Mouse (Mus musculus) kidney, postnatal 25 days (tissue): Measurements from ENCODE around the gene Gm10647.
"Not testable (repeated sequence)": the region's sequence is repeated elsewhere in the genome, so short reads cannot be mapped to it uniquely, and the experiment has no call there.

Source experiments
- DNase-seq, 2 experiments: peaks; one replicate each; pipeline ENCODE4 v3.0.0; 2021; ENCODE audit warnings: mixed read lengths in 2 of 2

The Gm10647 gene

GRCm38 (mm10) chr9:66796739-66797138 is at the start of gene Gm10647:
Gm10647 (plus strand) TSS chr9:66797039.
- DNase-seq, result no peak

- no peak for DNase-seq
These were observed 48.4 kb upstream of the Gm10647 start for GRCm38 (mm10) chr9:66748390-66748789.

GRCm38 (mm10) chr9:66752849-66753248 is 44.0 kb upstream of the Gm10647 start:
- no peak for DNase-seq

- DNase-seq, result peak; percentile 47 to 62
These were observed 35.8 kb upstream of the Gm10647 start for GRCm38 (mm10) chr9:66760991-66761390.

GRCm38 (mm10) chr9:66768721-66769120 is 28.1 kb upstream of the Gm10647 start:
- peak; percentile 35 to 83 for DNase-seq

GRCm38 (mm10) chr9:66769275-66769674 is 27.6 kb upstream of the Gm10647 start:
- DNase-seq, result peak; percentile 82 to 91

- peak; percentile 36 to 75 for DNase-seq
These were observed 26.1 kb upstream of the Gm10647 start for GRCm38 (mm10) chr9:66770701-66771100.

- not testable (repeated sequence) for DNase-seq
These were observed 12.3 kb upstream of the Gm10647 start for GRCm38 (mm10) chr9:66784552-66784951.

GRCm38 (mm10) chr9:66787821-66788220 is 9.0 kb upstream of the Gm10647 start:
- peak in 1 of 2 experiments; percentile 29 for DNase-seq

GRCm38 (mm10) chr9:66794629-66795463 is 2.0 kb upstream of the Gm10647 start:
- peak in 1 of 2 experiments; percentile 37 for DNase-seq

- DNase-seq, result peak; percentile 97 to 99
These were observed 1.1 kb upstream of the Gm10647 start, which contains the start of gene Aph1b for GRCm38 (mm10) chr9:66795464-66796324. Aph1b (minus strand) TSS chr9:66795490.

GRCm38 (mm10) chr9:66801947-66802346 is 5.1 kb downstream of the Gm10647 start:
- DNase-seq, result no peak

GRCm38 (mm10) chr9:66805951-66806350 is 9.1 kb downstream of the Gm10647 start:
- not testable (repeated sequence) for DNase-seq

GRCm38 (mm10) chr9:66813392-66813791 is 16.6 kb downstream of the Gm10647 start:
- DNase-seq, result no peak

GRCm38 (mm10) chr9:66820996-66821395 is 24.2 kb downstream of the Gm10647 start:
- no peak for DNase-seq

GRCm38 (mm10) chr9:66822255-66822654 is 25.4 kb downstream of the Gm10647 start:
- DNase-seq, result not testable (repeated sequence)

GRCm38 (mm10) chr9:66825990-66826389 is 29.2 kb downstream of the Gm10647 start:
- peak in 1 of 2 experiments; percentile 58 for DNase-seq

GRCm38 (mm10) chr9:66832366-66832908 is 35.6 kb downstream of the Gm10647 start:
- DNase-seq, result no peak

- peak; percentile 65 to 81 for DNase-seq
These were observed 37.0 kb downstream of the Gm10647 start for GRCm38 (mm10) chr9:66833851-66834250.

GRCm38 (mm10) chr9:66834318-66835096 is 37.7 kb downstream of the Gm10647 start, which contains the start of gene Aph1c:
Aph1c (minus strand) TSS chr9:66834726.
- peak; percentile 100 for DNase-seq

- peak; percentile 46 to 80 for DNase-seq
These were observed 38.2 kb downstream of the Gm10647 start for GRCm38 (mm10) chr9:66835097-66835480.

- no peak for DNase-seq
These were observed 50.0 kb downstream of the Gm10647 start for GRCm38 (mm10) chr9:66846822-66847221.
